Mouse (Mus musculus) kidney, adult 18-20 months (tissue): ENCODE results near the gene Akr1b3.

Source experiments
- DNase-seq: peaks from one replicate; pipeline ENCODE4 v3.0.0; 2021

Akr1b3 gene

GRCm38 (mm10) chr6:34318636-34319035 is 1.4 kb upstream of the Akr1b3 start:
- DNase-seq = no peak

- peak; percentile 25 for DNase-seq
Observed at GRCm38 (mm10) chr6:34318172-34318571, 894 bp upstream of the Akr1b3 start.

- DNase-seq = peak; percentile 6
Observed at GRCm38 (mm10) chr6:34313921-34314320, 3.4 kb downstream of the Akr1b3 start.

- DNase-seq = no peak
Observed at GRCm38 (mm10) chr6:34313386-34313785, 3.9 kb downstream of the Akr1b3 start.

GRCm38 (mm10) chr6:34310023-34310595 is 7.2 kb downstream of the Akr1b3 start:
- no peak for DNase-seq

GRCm38 (mm10) chr6:34309526-34309925 is 7.8 kb downstream of the Akr1b3 start:
- no peak for DNase-seq

- no peak for DNase-seq
Observed at GRCm38 (mm10) chr6:34306797-34307196, 10.5 kb downstream of the Akr1b3 start.

- peak; percentile 14 for DNase-seq
Observed at GRCm38 (mm10) chr6:34304675-34305241, 12.5 kb downstream of the Akr1b3 start.

GRCm38 (mm10) chr6:34297055-34297454 is 20.2 kb downstream of the Akr1b3 start:
- no peak for DNase-seq

- DNase-seq = no peak
Observed at GRCm38 (mm10) chr6:34295437-34295836, 21.8 kb downstream of the Akr1b3 start.

GRCm38 (mm10) chr6:34292882-34293487 is 24.3 kb downstream of the Akr1b3 start:
- peak; percentile 64 for DNase-seq

GRCm38 (mm10) chr6:34292196-34292881 is 24.9 kb downstream of the Akr1b3 start:
- no peak for DNase-seq

GRCm38 (mm10) chr6:34290681-34291080 is 26.6 kb downstream of the Akr1b3 start:
- DNase-seq = no peak

GRCm38 (mm10) chr6:34290091-34290490 is 27.2 kb downstream of the Akr1b3 start:
- no peak for DNase-seq

GRCm38 (mm10) chr6:34288098-34288497 is 29.2 kb downstream of the Akr1b3 start:
- DNase-seq = no peak

- DNase-seq = no peak
Observed at GRCm38 (mm10) chr6:34286841-34287240, 30.4 kb downstream of the Akr1b3 start.

GRCm38 (mm10) chr6:34278385-34278784 is 38.9 kb downstream of the Akr1b3 start:
- DNase-seq = no peak

GRCm38 (mm10) chr6:34277665-34278064 is 39.6 kb downstream of the Akr1b3 start:
- peak; percentile 20 for DNase-seq

GRCm38 (mm10) chr6:34274346-34274745 is 42.9 kb downstream of the Akr1b3 start:
- DNase-seq = no peak

GRCm38 (mm10) chr6:34273073-34273472 is 44.2 kb downstream of the Akr1b3 start:
- DNase-seq = no peak

- no peak for DNase-seq
Observed at GRCm38 (mm10) chr6:34272462-34272861, 44.8 kb downstream of the Akr1b3 start.

- DNase-seq = no peak
Observed at GRCm38 (mm10) chr6:34270717-34271116, 46.6 kb downstream of the Akr1b3 start.

GRCm38 (mm10) chr6:34258546-34258945 is 58.7 kb downstream of the Akr1b3 start:
- no peak for DNase-seq
